Mouse (Mus musculus): ENCODE results near the gene Vps54. TPM values are rescaled to one million over a fixed set of nuclear protein-coding genes. Genes with fewer than 3 reads are reported as not detected.

The Vps54 gene
- polyA plus RNA-seq, 1 experiment from 2014 or later, result 6.7 TPM

GRCm38 (mm10) chr11:21219281-21219680 is 19.8 kb upstream of the Vps54 start:
- no peaks in the 10 kb centered on the region for H3K27me3 ChIP-seq (ENCODE audit: control insufficient read depth, insufficient read depth, low read length)
- H3K4me2 ChIP-seq (replicated peaks; ENCODE audit: low read depth), result no peak overlapping the region
- TF ChIP-seq CTCF (IDR thresholded peaks at IDR 0.05; ENCODE audit: low read depth), result no peak
- no peak for TF ChIP-seq EP300 (optimal IDR thresholded peaks at IDR 0.05)
- no peaks in the 10 kb centered on the region for H3K36me3 ChIP-seq (ENCODE audit: control insufficient read depth, insufficient read depth, low read length)
- DNase-seq (ENCODE audit: low spot score), result no peak
- ATAC-seq (ENCODE audit: low FRiP score, low TSS enrichment), result no peak
- no peaks in the 10 kb centered on the region for H3K4me1 ChIP-seq (replicated peaks; ENCODE audit: control insufficient read depth, insufficient read depth)
- H3K9me3 ChIP-seq (ENCODE audit: control insufficient read depth, low read length), result no peaks in the 10 kb centered on the region
- no peak overlapping the region for H3K27ac ChIP-seq (replicated peaks)
- no peak overlapping the region for H3K4me3 ChIP-seq (ENCODE audit: low read depth, low read length)
- 71% methylated on average over 2 of the region's 2 CpGs for WGBS
- H3K9ac ChIP-seq (ENCODE audit: low read length), result no peak overlapping the region

- Histone ChIP-seq H3K4me2 (replicated peaks; ENCODE audit: low read depth) (no peak overlapping the region), H3K9me3 (ENCODE audit: control insufficient read depth, low read length) (no peaks in the 10 kb centered on the region), H3K4me1 (replicated peaks; ENCODE audit: control insufficient read depth, insufficient read depth) (no peaks in the 10 kb centered on the region), H3K36me3 (ENCODE audit: control insufficient read depth, insufficient read depth, low read length) (no peaks in the 10 kb centered on the region), H3K27ac (replicated peaks) (no peak overlapping the region), H3K4me3 (ENCODE audit: low read depth, low read length) (no peak overlapping the region), H3K27me3 (ENCODE audit: control insufficient read depth, insufficient read depth, low read length) (no peaks in the 10 kb centered on the region), H3K9ac (ENCODE audit: low read length) (no peak overlapping the region)
- ATAC-seq (ENCODE audit: low FRiP score, low TSS enrichment) (no peak), DNase-seq (ENCODE audit: low spot score) (no peak)
- 85% methylated on average over 8 of the region's 8 CpGs for WGBS
- TF ChIP-seq EP300 (optimal IDR thresholded peaks at IDR 0.05) (no peak), CTCF (IDR thresholded peaks at IDR 0.05; ENCODE audit: low read depth) (no peak)
These were observed 19.1 kb upstream of the Vps54 start for GRCm38 (mm10) chr11:21219851-21220587.

- H3K36me3 ChIP-seq (ENCODE audit: control insufficient read depth, insufficient read depth, low read length), result no peaks in the 10 kb centered on the region
- H3K4me2 ChIP-seq (replicated peaks; ENCODE audit: low read depth), result no peak overlapping the region
- no peak overlapping the region for H3K4me3 ChIP-seq (ENCODE audit: low read depth, low read length)
- DNase-seq (ENCODE audit: low spot score) (no peak), ATAC-seq (ENCODE audit: low FRiP score, low TSS enrichment) (no peak)
- 32% methylated on average over 2 of the region's 2 CpGs for WGBS
- H3K9me3 ChIP-seq (ENCODE audit: control insufficient read depth, low read length), result no peaks in the 10 kb centered on the region
- H3K27me3 ChIP-seq (ENCODE audit: control insufficient read depth, insufficient read depth, low read length), result no peaks in the 10 kb centered on the region
- H3K4me1 ChIP-seq (replicated peaks; ENCODE audit: control insufficient read depth, insufficient read depth), result no peaks in the 10 kb centered on the region
- H3K9ac ChIP-seq (ENCODE audit: low read length), result no peak overlapping the region
- no peak overlapping the region for H3K27ac ChIP-seq (replicated peaks)
- TF ChIP-seq EP300 (optimal IDR thresholded peaks at IDR 0.05) (no peak), CTCF (IDR thresholded peaks at IDR 0.05; ENCODE audit: low read depth) (no peak)
These were observed 18.3 kb upstream of the Vps54 start for GRCm38 (mm10) chr11:21220754-21221153.

- ATAC-seq (ENCODE audit: low FRiP score, low TSS enrichment) (no peak), DNase-seq (ENCODE audit: low spot score) (no peak)
- no peaks in the 10 kb centered on the region for H3K9me3 ChIP-seq (ENCODE audit: control insufficient read depth, low read length)
- no peak overlapping the region for H3K9ac ChIP-seq (ENCODE audit: low read length)
- no peaks in the 10 kb centered on the region for H3K4me1 ChIP-seq (replicated peaks; ENCODE audit: control insufficient read depth, insufficient read depth)
- no peaks in the 10 kb centered on the region for H3K36me3 ChIP-seq (ENCODE audit: control insufficient read depth, insufficient read depth, low read length)
- no peak overlapping the region for H3K4me2 ChIP-seq (replicated peaks; ENCODE audit: low read depth)
- no peak overlapping the region for H3K27ac ChIP-seq (replicated peaks)
- H3K4me3 ChIP-seq (ENCODE audit: low read depth, low read length), result no peak overlapping the region
- TF ChIP-seq CTCF (IDR thresholded peaks at IDR 0.05; ENCODE audit: low read depth), result no peak
- TF ChIP-seq EP300 (optimal IDR thresholded peaks at IDR 0.05), result no peak
- 71% methylated on average over 2 of the region's 2 CpGs for WGBS
- H3K27me3 ChIP-seq (ENCODE audit: control insufficient read depth, insufficient read depth, low read length), result no peaks in the 10 kb centered on the region
These were observed 17.7 kb upstream of the Vps54 start for GRCm38 (mm10) chr11:21221396-21221795.

- Histone ChIP-seq H3K27ac (replicated peaks) (no peak overlapping the region), H3K9me3 (ENCODE audit: control insufficient read depth, low read length) (no peaks in the 10 kb centered on the region), H3K36me3 (ENCODE audit: control insufficient read depth, insufficient read depth, low read length) (no peaks in the 10 kb centered on the region), H3K4me3 (ENCODE audit: low read depth, low read length) (no peak overlapping the region), H3K4me1 (replicated peaks; ENCODE audit: control insufficient read depth, insufficient read depth) (no peaks in the 10 kb centered on the region), H3K27me3 (ENCODE audit: control insufficient read depth, insufficient read depth, low read length) (no peaks in the 10 kb centered on the region), H3K9ac (ENCODE audit: low read length) (no peak overlapping the region), H3K4me2 (replicated peaks; ENCODE audit: low read depth) (no peak overlapping the region)
- 35% methylated on average over 4 of the region's 4 CpGs for WGBS
- DNase-seq (ENCODE audit: low spot score), result no peak
- TF ChIP-seq CTCF (IDR thresholded peaks at IDR 0.05; ENCODE audit: low read depth) (no peak), EP300 (optimal IDR thresholded peaks at IDR 0.05) (no peak)
- no peak for ATAC-seq (ENCODE audit: low FRiP score, low TSS enrichment)
These were observed 16.4 kb upstream of the Vps54 start for GRCm38 (mm10) chr11:21222606-21223207.

GRCm38 (mm10) chr11:21223539-21223938 is 15.5 kb upstream of the Vps54 start:
- TF ChIP-seq CTCF (IDR thresholded peaks at IDR 0.05; ENCODE audit: low read depth) (no peak), EP300 (optimal IDR thresholded peaks at IDR 0.05) (no peak)
- Histone ChIP-seq H3K27ac (replicated peaks) (no peak overlapping the region), H3K4me1 (replicated peaks; ENCODE audit: control insufficient read depth, insufficient read depth) (no peaks in the 10 kb centered on the region), H3K9ac (ENCODE audit: low read length) (no peak overlapping the region), H3K36me3 (ENCODE audit: control insufficient read depth, insufficient read depth, low read length) (no peaks in the 10 kb centered on the region), H3K4me3 (ENCODE audit: low read depth, low read length) (no peak overlapping the region), H3K4me2 (replicated peaks; ENCODE audit: low read depth) (no peak overlapping the region), H3K9me3 (ENCODE audit: control insufficient read depth, low read length) (no peaks in the 10 kb centered on the region), H3K27me3 (ENCODE audit: control insufficient read depth, insufficient read depth, low read length) (no peaks in the 10 kb centered on the region)
- DNase-seq (ENCODE audit: low spot score) (no peak), ATAC-seq (ENCODE audit: low FRiP score, low TSS enrichment) (no peak)
- WGBS, result 87% methylated on average over 3 of the region's 3 CpGs
